Mouse (Mus musculus): Measurements from ENCODE around the gene Chst10.

DNA sequence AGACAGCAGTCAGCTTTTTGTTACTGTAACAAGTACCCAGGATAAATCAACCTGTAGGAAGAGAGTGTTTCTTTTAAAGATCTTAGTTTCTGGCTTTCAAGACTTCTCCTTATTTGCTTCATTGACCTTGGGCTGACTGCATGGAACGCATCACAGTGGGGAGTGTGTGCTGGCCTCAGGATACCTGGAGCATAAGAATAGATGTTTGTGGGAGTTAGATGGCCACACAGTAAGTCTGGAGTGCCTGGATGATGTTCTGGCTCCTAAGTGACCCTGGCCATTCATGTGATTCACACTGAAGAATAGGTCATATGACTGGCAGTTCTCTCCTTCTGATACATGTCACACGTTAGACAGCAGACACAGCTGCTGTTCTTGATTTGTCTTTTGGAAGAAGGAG, 6.0 kb upstream of the Chst10 start:
- TF ChIP-seq POLR2A (IDR thresholded peaks at IDR 0.05; ENCODE audit: borderline replicate concordance, low read depth, low read length) (no peak), CTCF (IDR thresholded peaks at IDR 0.05; ENCODE audit: low read depth, low read length) (no peak)

Measured in bone marrow macrophage, adult 2 months (primary cell).